In the genomic region with DNA sequence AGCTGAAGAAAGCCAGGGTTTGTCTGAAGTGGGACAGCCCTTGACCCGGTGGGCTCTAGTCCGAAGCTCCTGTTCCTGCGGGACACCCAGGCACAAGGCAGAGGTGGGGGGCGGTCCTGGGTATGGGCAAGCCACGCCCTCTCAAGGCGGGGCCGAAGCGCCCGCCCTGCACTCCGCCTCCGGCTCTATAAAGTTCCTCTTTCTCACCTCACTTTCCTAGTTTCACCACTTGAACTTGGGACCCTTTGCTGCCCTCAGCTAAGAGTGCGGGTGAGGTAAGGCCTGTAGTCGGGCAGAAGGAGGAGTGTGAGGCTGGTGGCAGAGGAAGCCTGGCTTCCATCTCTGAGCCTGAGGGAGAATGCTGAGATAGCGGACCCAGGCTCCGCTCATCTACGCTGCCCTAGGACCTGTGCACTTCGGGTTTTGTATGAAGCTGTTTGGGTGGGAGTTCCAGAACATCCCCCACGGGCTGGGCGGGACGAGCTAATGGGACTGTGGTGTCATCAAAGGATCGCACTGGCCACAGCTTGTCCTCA, we compare ENCODE assay signal across 8 mouse cellular contexts. TPM values are rescaled to one million over a fixed set of nuclear protein-coding genes. Genes with fewer than 3 reads are reported as not detected.
DNase-seq lines count a peak whose midpoint lies in the region; ATAC-seq lines count a peak whose summit lies in the region.

TSS of gene Irf4 (plus strand) at position 206 of the 536 bp plus-strand sequence.

- peaks cover 17% of the 10 kb centered on the region for H3K4me1 ChIP-seq in forebrain, embryonic 16.5 days (replicated peaks; ENCODE audit: control insufficient read depth, insufficient read depth, low read length)
- peaks cover 23% of the 10 kb centered on the region for H3K4me1 ChIP-seq in hindbrain, embryonic 12.5 days
- peaks cover 20% of the 10 kb centered on the region for H3K4me1 ChIP-seq in limb, embryonic 15.5 days
- peaks cover 13% of the 10 kb centered on the region for H3K4me1 ChIP-seq in midbrain, embryonic 14.5 days (ENCODE audit: control insufficient read depth, insufficient read depth, low read length)
- peaks cover 3% of the 10 kb centered on the region; the same call in 1 of the 2 replicates for H3K4me1 ChIP-seq in stomach, embryonic 14.5 days (ENCODE audit: control insufficient read depth, insufficient read depth, low read length)

- no peak within 1 kb of the TSS for H3K9ac ChIP-seq in forebrain, embryonic 16.5 days (replicated peaks; ENCODE audit: low read depth, low read length)
- no peak within 1 kb of the TSS for H3K9ac ChIP-seq in hindbrain, embryonic 12.5 days
- H3K9ac ChIP-seq in limb, embryonic 15.5 days: no peak within 1 kb of the TSS
- 0 out of 2 replicates have a peak within 1 kb of the TSS, but pooled peaks have one; percentile 13 for H3K9ac ChIP-seq in midbrain, embryonic 14.5 days (replicated peaks; ENCODE audit: low read length)
- H3K9ac ChIP-seq in stomach, embryonic 14.5 days (replicated peaks; ENCODE audit: low read depth, low read length): no peak within 1 kb of the TSS

- WGBS in forebrain, embryonic 16.5 days: under 1% methylated on average over 21 of the region's 21 CpGs
- WGBS in hindbrain, embryonic 12.5 days: under 1% methylated on average over 21 of the region's 21 CpGs
- WGBS in limb, embryonic 15.5 days: 1% methylated on average over 21 of the region's 21 CpGs
- under 1% methylated on average over 21 of the region's 21 CpGs for WGBS in midbrain, embryonic 14.5 days
- WGBS in stomach, embryonic 14.5 days: under 1% methylated on average over 21 of the region's 21 CpGs

- H3K27me3 ChIP-seq in forebrain, embryonic 16.5 days (replicated peaks; ENCODE audit: control insufficient read depth, insufficient read depth, low read length): peaks cover 50% of the 10 kb centered on the region
- peaks cover 68% of the 10 kb centered on the region for H3K27me3 ChIP-seq in hindbrain, embryonic 12.5 days
- H3K27me3 ChIP-seq in limb, embryonic 15.5 days: peaks cover 58% of the 10 kb centered on the region
- peaks cover 55% of the 10 kb centered on the region for H3K27me3 ChIP-seq in midbrain, embryonic 14.5 days (ENCODE audit: control insufficient read depth, insufficient read depth, low read length)
- peaks cover 30% of the 10 kb centered on the region for H3K27me3 ChIP-seq in stomach, embryonic 14.5 days (ENCODE audit: control insufficient read depth, insufficient read depth, low read length)

- H3K4me3 ChIP-seq in forebrain, embryonic 16.5 days (replicated peaks; ENCODE audit: low read length): peak within 1 kb of the TSS; percentile 34
- H3K4me3 ChIP-seq in hindbrain, embryonic 12.5 days: peak within 1 kb of the TSS; percentile 37
- H3K4me3 ChIP-seq in limb, embryonic 15.5 days: peak within 1 kb of the TSS; percentile 34
- H3K4me3 ChIP-seq in midbrain, embryonic 14.5 days (replicated peaks; ENCODE audit: low read depth, low read length): peak within 1 kb of the TSS; percentile 32
- peak within 1 kb of the TSS; percentile 34 for H3K4me3 ChIP-seq in stomach, embryonic 14.5 days (ENCODE audit: low read depth, low read length)

- ATAC-seq in forebrain, embryonic 16.5 days: peak; percentile 88
- ATAC-seq in hindbrain, embryonic 12.5 days (ENCODE audit: low FRiP score): peak; percentile 82
- peak; percentile 74 for ATAC-seq in limb, embryonic 15.5 days (ENCODE audit: insufficient number of reproducible peaks, low FRiP score, low TSS enrichment, low read depth)
- peak; percentile 73; the same call in 1 of the 2 replicates for ATAC-seq in midbrain, embryonic 14.5 days (ENCODE audit: low FRiP score, low TSS enrichment)
- peak; percentile 79; the same call in 1 of the 2 replicates for ATAC-seq in stomach, embryonic 14.5 days (ENCODE audit: insufficient number of reproducible peaks, insufficient read depth, low FRiP score, low read depth)

- peak within 1 kb of the TSS; percentile 56 for H3K4me2 ChIP-seq in forebrain, embryonic 16.5 days (ENCODE audit: low read length)
- H3K4me2 ChIP-seq in hindbrain, embryonic 12.5 days (replicated peaks): peak within 1 kb of the TSS; percentile 64
- peak within 1 kb of the TSS; percentile 56 for H3K4me2 ChIP-seq in limb, embryonic 15.5 days
- H3K4me2 ChIP-seq in midbrain, embryonic 14.5 days (ENCODE audit: low read length): peak within 1 kb of the TSS; percentile 57
- peak within 1 kb of the TSS; percentile 54 for H3K4me2 ChIP-seq in stomach, embryonic 14.5 days (replicated peaks; ENCODE audit: low read depth, low read length)

- H3K27ac ChIP-seq in forebrain, embryonic 16.5 days (ENCODE audit: low read length): no peak within 1 kb of the TSS
- no peak within 1 kb of the TSS for H3K27ac ChIP-seq in hindbrain, embryonic 12.5 days
- no peak within 1 kb of the TSS for H3K27ac ChIP-seq in limb, embryonic 15.5 days
- H3K27ac ChIP-seq in midbrain, embryonic 14.5 days (replicated peaks; ENCODE audit: low read depth, low read length): no peak within 1 kb of the TSS
- H3K27ac ChIP-seq in stomach, embryonic 14.5 days (ENCODE audit: low read length): no peak within 1 kb of the TSS

- peak; percentile 89 for DNase-seq in A20 (ENCODE audit: low read depth, low spot score)
- peak; percentile 39 for DNase-seq in adrenal gland, adult 8-10 months
- DNase-seq in midbrain, embryonic 14.5 days: peak; percentile 37
- no peak for DNase-seq in cerebellum, postnatal 4 days (ENCODE audit: low spot score in 2 of 2)

- H3K9me3 ChIP-seq in forebrain, embryonic 16.5 days (ENCODE audit: control insufficient read depth, low read length): no peaks in the 10 kb centered on the region
- no peaks in the 10 kb centered on the region for H3K9me3 ChIP-seq in hindbrain, embryonic 12.5 days (replicated peaks)
- no peaks in the 10 kb centered on the region for H3K9me3 ChIP-seq in limb, embryonic 15.5 days
- no peaks in the 10 kb centered on the region for H3K9me3 ChIP-seq in midbrain, embryonic 14.5 days (ENCODE audit: control insufficient read depth, low read length)
- no peaks in the 10 kb centered on the region for H3K9me3 ChIP-seq in stomach, embryonic 14.5 days (ENCODE audit: control insufficient read depth, low read depth, low read length)

- no peaks in the 10 kb centered on the region for H3K36me3 ChIP-seq in forebrain, embryonic 16.5 days (ENCODE audit: control insufficient read depth, insufficient read depth)
- no peaks in the 10 kb centered on the region for H3K36me3 ChIP-seq in hindbrain, embryonic 12.5 days
- H3K36me3 ChIP-seq in limb, embryonic 15.5 days: no peaks in the 10 kb centered on the region
- no peaks in the 10 kb centered on the region for H3K36me3 ChIP-seq in midbrain, embryonic 14.5 days (ENCODE audit: control insufficient read depth, insufficient read depth, low read length)
- no peaks in the 10 kb centered on the region for H3K36me3 ChIP-seq in stomach, embryonic 14.5 days (ENCODE audit: control insufficient read depth, insufficient read depth, low read length)

RNA-seq across cellular contexts. Expression of gene Irf4, which starts in this region (rescaled TPM):
- total RNA-seq in adrenal gland, adult 8-10 months (2022): 10 to 100 TPM in 1 of 4 experiments, 1 to 10 TPM in 2, under 1 TPM in 1; 0.89 to 12.1 (median 1.5) TPM
- polyA plus RNA-seq in forebrain, embryonic 16.5 days (2015; fragmentation: Nextera tagmentation; extraction: Ambion mirVana): 0.06 and 0.11 TPM in 2 replicates
- 0.10 TPM in 1 of 2 replicates, not detected in the other for polyA plus RNA-seq in hindbrain, embryonic 12.5 days (2016; fragmentation: Nextera tagmentation; extraction: Ambion mirVana)
- polyA plus RNA-seq in limb, embryonic 15.5 days (2015; fragmentation: Nextera tagmentation; extraction: Ambion mirVana): 0.12 and 0.21 TPM in 2 replicates
- polyA plus RNA-seq in midbrain, embryonic 14.5 days (2014; fragmentation: Nextera tagmentation; extraction: Ambion mirVana): 0.04 and 0.17 TPM in 2 replicates
- polyA plus RNA-seq in stomach, embryonic 14.5 days (2014; fragmentation: Nextera tagmentation; extraction: Ambion mirVana): 0.10 and 0.31 TPM in 2 replicates

Comparison
In these comparisons a context has a peak if more than half of its experiments do, and no peak if none do; other contexts are left out.
1. Peak in ATAC-seq, H3K4me3 ChIP-seq and H3K4me2 ChIP-seq in forebrain, embryonic 16.5 days; RNA of the gene not detected or under 1 TPM.
2. Peak in ATAC-seq, H3K4me3 ChIP-seq and H3K4me2 ChIP-seq in hindbrain, embryonic 12.5 days; RNA of the gene not detected or under 1 TPM.
3. Peak in ATAC-seq, H3K4me3 ChIP-seq and H3K4me2 ChIP-seq in limb, embryonic 15.5 days; RNA of the gene not detected or under 1 TPM.
4. Peak in DNase-seq, ATAC-seq, H3K4me3 ChIP-seq, H3K9ac ChIP-seq and H3K4me2 ChIP-seq in midbrain, embryonic 14.5 days; RNA of the gene not detected or under 1 TPM.
5. Peak in ATAC-seq, H3K4me3 ChIP-seq and H3K4me2 ChIP-seq in stomach, embryonic 14.5 days; RNA of the gene not detected or under 1 TPM.
6. DNase-seq: peak in A20 (single experiment) and adrenal gland, adult 8-10 months (single experiment); none in cerebellum, postnatal 4 days (0 of 2).
7. Peak in every context shown above with its lines, with median percentiles within 50 percentile points of each other: ATAC-seq, H3K4me2 ChIP-seq and H3K4me3 ChIP-seq.